Mouse (Mus musculus): ENCODE results near the gene Cbwd1. TPM values are rescaled to one million over a fixed set of nuclear protein-coding genes. Genes with fewer than 3 reads are reported as not detected.

Cbwd1 gene
- polyA plus RNA-seq, 1 experiment from 2014 or later: 22.8 TPM

DNA sequence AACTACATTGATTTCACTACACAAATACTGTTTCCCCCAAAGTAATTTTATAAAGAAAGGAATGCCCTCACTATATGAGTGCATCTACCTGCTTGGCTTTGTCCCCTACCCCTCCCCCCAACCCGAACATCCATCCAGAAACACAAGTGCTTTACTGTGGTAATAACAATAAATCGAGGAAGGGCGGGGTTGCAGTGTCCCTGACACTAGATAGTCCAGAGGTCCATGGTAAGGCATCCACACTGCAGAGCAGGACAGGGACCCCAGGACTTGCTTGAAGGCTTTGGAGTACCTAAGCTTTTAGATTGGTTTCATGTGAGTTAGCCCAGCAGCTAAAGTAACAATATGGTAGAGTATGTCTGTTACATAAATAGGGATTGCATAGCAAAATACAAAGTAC, 59.7 kb downstream of the Cbwd1 start:
- Histone ChIP-seq H3K4me2 (replicated peaks) (no peak overlapping the region), H3K9me3 (no peaks in the 10 kb centered on the region), H3K27me3 (peaks cover 69% of the 10 kb centered on the region), H3K9ac (replicated peaks) (no peak overlapping the region), H3K4me1 (peaks cover 26% of the 10 kb centered on the region), H3K36me3 (no peaks in the 10 kb centered on the region), H3K4me3 (no peak overlapping the region), H3K27ac (replicated peaks) (no peak overlapping the region)
- ATAC-seq (ENCODE audit: low FRiP score, low read depth): no peak
- 1% methylated on average over 3 of the region's 3 CpGs for WGBS

GRCm38 (mm10) chr19:24900581-24901220, 60.7 kb downstream of the Cbwd1 start, which contains the start of gene Foxd4:
Gene Foxd4 (minus strand): TSS chr19:24901197.
- Histone ChIP-seq H3K9me3 (no peaks in the 10 kb centered on the region), H3K4me2 (replicated peaks) (peak within 1 kb of the TSS; percentile 92), H3K4me1 (peaks cover 26% of the 10 kb centered on the region), H3K4me3 (peak within 1 kb of the TSS; percentile 52), H3K9ac (replicated peaks) (peak within 1 kb of the TSS; percentile 47; the same call in 1 of the 2 replicates), H3K27ac (replicated peaks) (no peak within 1 kb of the TSS), H3K36me3 (no peaks in the 10 kb centered on the region), H3K27me3 (peaks cover 78% of the 10 kb centered on the region)
- WGBS: 1% methylated on average over 27 of the region's 27 CpGs
- ATAC-seq (ENCODE audit: low FRiP score, low read depth): peak; percentile 45

DNA sequence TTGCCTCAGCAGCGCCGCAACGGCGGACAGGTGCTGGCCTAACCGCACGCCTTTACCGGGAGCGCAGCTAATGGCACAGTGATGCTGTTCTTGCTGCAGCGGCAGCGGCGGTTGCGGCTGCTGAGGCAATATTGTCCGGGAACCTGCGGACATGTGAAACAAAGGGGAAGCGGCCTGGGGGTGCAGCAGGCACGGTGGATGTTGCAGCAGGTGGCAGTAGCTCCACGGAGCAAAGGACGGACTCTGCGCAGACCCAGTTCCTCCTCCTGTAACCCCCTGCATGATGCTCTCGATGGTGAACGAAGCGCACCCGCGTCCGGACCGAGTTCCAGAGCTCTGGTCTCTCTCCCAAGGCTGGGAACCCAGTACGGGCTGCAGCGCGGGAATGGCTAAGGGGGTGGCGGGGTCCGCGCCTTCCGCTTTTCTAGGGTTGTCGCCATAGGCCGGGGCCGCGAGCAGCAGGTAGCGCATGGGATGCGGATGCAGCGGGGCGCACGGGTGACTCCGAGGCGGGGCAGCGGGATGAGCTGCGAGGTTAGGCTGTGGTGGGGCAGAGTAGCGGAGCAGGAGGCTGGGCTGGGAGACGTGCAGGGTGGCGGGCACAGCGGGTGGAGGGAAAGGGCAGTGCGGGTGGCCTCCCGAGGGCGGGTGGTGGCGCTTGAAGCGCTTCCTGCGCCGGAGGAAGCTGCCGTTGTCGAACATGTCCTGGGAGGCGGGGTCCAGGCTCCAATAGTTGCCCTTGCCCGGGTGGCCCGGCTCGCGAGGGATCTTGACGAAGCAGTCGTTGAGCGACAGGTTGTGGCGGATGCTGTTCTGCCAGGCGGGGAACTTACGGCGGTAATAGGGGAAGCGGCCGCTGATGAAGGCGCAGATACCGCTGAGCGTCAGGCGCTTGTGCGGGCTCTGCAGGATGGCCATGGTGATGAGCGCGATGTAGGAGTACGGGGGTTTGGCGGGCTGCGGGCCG, 61.5 kb downstream of the Cbwd1 start:
- Histone ChIP-seq H3K4me2 (replicated peaks) (peak overlapping the region; percentile 92), H3K9ac (replicated peaks) (peak overlapping the region; percentile 47; the same call in 1 of the 2 replicates), H3K27me3 (peaks cover 87% of the 10 kb centered on the region), H3K27ac (replicated peaks) (no peak overlapping the region), H3K4me1 (peaks cover 26% of the 10 kb centered on the region), H3K4me3 (peak overlapping the region; percentile 52), H3K36me3 (no peaks in the 10 kb centered on the region), H3K9me3 (no peaks in the 10 kb centered on the region)
- WGBS: under 1% methylated on average over 84 of the region's 84 CpGs
- ATAC-seq (ENCODE audit: low FRiP score, low read depth): peak; percentile 67

DNA sequence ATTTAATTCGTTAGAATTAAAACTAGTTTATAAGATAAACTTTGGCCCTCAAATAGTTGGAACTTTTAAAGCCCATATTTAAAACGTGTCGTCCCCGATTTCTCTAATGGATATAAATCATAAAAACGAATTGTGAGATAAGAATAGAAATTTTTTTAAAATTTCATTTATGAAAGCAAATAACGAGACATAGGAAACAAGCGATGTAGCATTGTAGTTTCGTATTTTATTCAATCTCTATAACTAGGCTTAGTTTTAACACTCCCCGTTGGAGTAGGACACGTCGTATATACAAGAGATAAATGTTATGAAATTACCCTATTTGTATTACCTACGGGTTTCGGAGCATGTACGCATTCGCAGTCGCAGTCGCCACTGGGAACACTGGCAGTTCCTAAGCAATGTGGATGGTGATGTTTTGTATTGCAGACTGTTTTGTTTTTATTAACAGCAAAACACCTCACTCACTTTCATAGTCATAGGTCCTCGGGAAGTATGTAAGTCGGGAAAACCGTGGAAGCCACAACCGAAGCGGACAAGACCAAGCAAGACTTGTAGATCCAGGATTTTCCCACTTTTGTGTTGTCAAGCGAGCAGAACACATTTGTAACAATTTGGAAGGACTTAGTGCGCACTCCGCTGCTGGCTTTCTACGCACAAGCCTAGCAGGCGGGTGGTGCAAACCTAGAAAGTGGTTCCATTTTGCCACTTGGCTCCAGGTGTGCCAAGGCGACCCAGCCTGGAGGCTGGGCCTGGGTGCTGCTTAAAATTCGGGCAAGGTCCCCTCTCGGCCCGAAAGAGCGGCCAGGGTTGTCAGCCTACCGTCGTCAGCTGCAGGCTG, 62.5 kb downstream of the Cbwd1 start:
- ATAC-seq (ENCODE audit: low FRiP score, low read depth): 0 out of 2 replicates have a peak, but pooled peaks have one; percentile 17
- H3K27ac ChIP-seq (replicated peaks): no peak overlapping the region
- WGBS: 2% methylated on average over 34 of the region's 34 CpGs

GRCm38 (mm10) chr19:24897896-24898736, 63.3 kb downstream of the Cbwd1 start:
- 1% methylated on average over 19 of the region's 20 CpGs for WGBS
- Histone ChIP-seq H3K9me3 (no peaks in the 10 kb centered on the region), H3K4me3 (peak overlapping the region; percentile 27; the same call in 1 of the 2 replicates), H3K27me3 (peaks cover 76% of the 10 kb centered on the region), H3K36me3 (no peaks in the 10 kb centered on the region), H3K9ac (replicated peaks) (no peak overlapping the region), H3K27ac (replicated peaks) (no peak overlapping the region), H3K4me2 (replicated peaks) (peak overlapping the region; percentile 46), H3K4me1 (peaks cover 26% of the 10 kb centered on the region)
- no peak for ATAC-seq (ENCODE audit: low FRiP score, low read depth)

More for the DNA sequence above, 62.5 kb downstream of the Cbwd1 start:
- H3K9ac ChIP-seq (replicated peaks): no peak overlapping the region; the same call in 1 of the 2 replicates
- no peaks in the 10 kb centered on the region for H3K36me3 ChIP-seq
- peak overlapping the region; percentile 92 for H3K4me2 ChIP-seq (replicated peaks)
- H3K4me3 ChIP-seq: peak overlapping the region; percentile 52
- H3K27me3 ChIP-seq: peaks cover 81% of the 10 kb centered on the region
- H3K4me1 ChIP-seq: peaks cover 26% of the 10 kb centered on the region
- no peaks in the 10 kb centered on the region for H3K9me3 ChIP-seq

DNA sequence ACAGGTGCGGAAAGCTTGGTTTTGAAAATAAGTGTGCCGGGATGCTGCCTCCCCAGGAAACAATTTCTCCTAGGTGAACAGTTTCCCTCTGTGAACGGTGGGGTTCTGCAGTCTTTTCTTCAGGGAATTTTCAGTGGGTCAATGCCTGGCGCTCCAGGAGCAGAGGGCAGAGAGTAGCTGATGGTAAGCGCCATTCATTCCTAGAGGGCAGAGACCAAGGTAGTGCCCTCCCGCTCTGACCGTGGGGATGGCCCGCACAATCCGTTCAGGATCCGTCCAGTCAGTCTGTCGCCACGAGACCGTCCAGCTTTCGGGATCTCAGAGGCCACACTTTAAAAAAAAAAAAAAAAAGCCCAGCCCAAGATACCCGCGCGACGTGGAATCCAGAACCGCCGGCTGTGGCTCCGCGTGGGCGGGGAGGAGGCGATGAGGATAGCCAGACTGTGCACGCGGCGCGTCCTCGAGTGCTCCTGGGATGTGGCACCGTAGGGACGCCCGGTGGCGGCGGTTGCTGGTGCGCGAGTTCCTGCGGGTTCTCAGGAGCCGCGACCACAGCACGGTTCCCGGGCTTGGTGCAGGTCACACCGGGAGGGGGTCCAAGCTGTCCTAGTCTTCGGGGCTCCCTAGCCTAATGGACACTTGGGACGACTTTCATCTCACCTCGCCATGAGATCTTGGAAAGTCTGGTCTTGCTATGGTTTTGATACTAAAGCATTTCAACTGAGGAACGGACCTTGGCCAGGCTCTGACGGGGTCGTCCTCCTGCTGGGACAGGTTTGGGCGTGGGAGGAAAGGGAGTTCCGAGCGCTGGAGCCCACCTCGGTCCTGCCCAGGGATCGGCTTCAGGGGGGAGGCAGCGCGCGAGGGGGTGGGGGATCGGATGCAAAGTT, 64.2 kb downstream of the Cbwd1 start:
- peaks cover 69% of the 10 kb centered on the region for H3K27me3 ChIP-seq
- no peak overlapping the region for H3K27ac ChIP-seq (replicated peaks)
- peak overlapping the region; percentile 46 for H3K4me2 ChIP-seq (replicated peaks)
- H3K36me3 ChIP-seq: no peaks in the 10 kb centered on the region
- no peak for ATAC-seq (ENCODE audit: low FRiP score, low read depth)
- WGBS: 2% methylated on average over 57 of the region's 57 CpGs
- H3K9me3 ChIP-seq: no peaks in the 10 kb centered on the region
- peaks cover 26% of the 10 kb centered on the region for H3K4me1 ChIP-seq
- H3K9ac ChIP-seq (replicated peaks): no peak overlapping the region
- H3K4me3 ChIP-seq: peak overlapping the region; percentile 27

- 32% methylated on average over 4 of the region's 4 CpGs for WGBS
- Histone ChIP-seq H3K4me3 (no peak overlapping the region), H3K27me3 (peaks cover 69% of the 10 kb centered on the region), H3K4me2 (replicated peaks) (no peak overlapping the region), H3K27ac (replicated peaks) (no peak overlapping the region), H3K9ac (replicated peaks) (no peak overlapping the region), H3K4me1 (peaks cover 26% of the 10 kb centered on the region), H3K9me3 (no peaks in the 10 kb centered on the region), H3K36me3 (no peaks in the 10 kb centered on the region)
- no peak for ATAC-seq (ENCODE audit: low FRiP score, low read depth)
Observed at GRCm38 (mm10) chr19:24896536-24896935, 64.9 kb downstream of the Cbwd1 start.

GRCm38 (mm10) chr19:24886888-24887287, 74.5 kb downstream of the Cbwd1 start:
- Histone ChIP-seq H3K9ac (replicated peaks) (no peak overlapping the region), H3K4me1 (no peaks in the 10 kb centered on the region), H3K9me3 (no peaks in the 10 kb centered on the region), H3K27ac (replicated peaks) (no peak overlapping the region), H3K4me3 (no peak overlapping the region), H3K36me3 (no peaks in the 10 kb centered on the region), H3K27me3 (peaks cover 38% of the 10 kb centered on the region), H3K4me2 (replicated peaks) (no peak overlapping the region)
- 96% methylated on average over 3 of the region's 3 CpGs for WGBS
- no peak for ATAC-seq (ENCODE audit: low FRiP score, low read depth)

- H3K4me1 ChIP-seq: no peaks in the 10 kb centered on the region
- WGBS: 15% methylated on average over 5 of the region's 5 CpGs
- no peak overlapping the region for H3K4me3 ChIP-seq
- peaks cover 33% of the 10 kb centered on the region for H3K27me3 ChIP-seq
- ATAC-seq (ENCODE audit: low FRiP score, low read depth): no peak
- no peak overlapping the region for H3K9ac ChIP-seq (replicated peaks)
- H3K27ac ChIP-seq (replicated peaks): no peak overlapping the region
- H3K4me2 ChIP-seq (replicated peaks): no peak overlapping the region
- no peaks in the 10 kb centered on the region for H3K36me3 ChIP-seq
- H3K9me3 ChIP-seq: no peaks in the 10 kb centered on the region
Observed at GRCm38 (mm10) chr19:24885504-24885903, 75.9 kb downstream of the Cbwd1 start.

GRCm38 (mm10) chr19:24881237-24881636, 80.2 kb downstream of the Cbwd1 start:
- ATAC-seq (ENCODE audit: low FRiP score, low read depth): no peak
- 66% methylated on average over 4 of the region's 4 CpGs for WGBS

More at GRCm38 (mm10) chr19:24881237-24881636, 80.2 kb downstream of the Cbwd1 start:
- Histone ChIP-seq H3K27ac (replicated peaks) (no peak overlapping the region), H3K27me3 (peaks cover 18% of the 10 kb centered on the region), H3K4me1 (no peaks in the 10 kb centered on the region), H3K9me3 (no peaks in the 10 kb centered on the region), H3K36me3 (no peaks in the 10 kb centered on the region), H3K4me2 (replicated peaks) (no peak overlapping the region), H3K4me3 (no peak overlapping the region), H3K9ac (replicated peaks) (no peak overlapping the region)
